ENCODE assay signal across 27 mouse cellular contexts in genomic region chr3:138949081-138949480, GRCm38 (mm10).
DNase-seq lines count a peak whose midpoint lies in the region; ATAC-seq and TF ChIP-seq lines count a peak whose summit lies in the region.
"Had no signal": no experiment of that assay in that cellular context is flagged by ENCODE, and none has a peak within 500 bp of the region (broad histone marks: within the 10 kb centered on the region; RNA-seq: fewer than 3 reads in every experiment).

No protein-coding gene starts in this region.

- POLR2A ChIA-PET in Patski (lab: Charles Lee), result no interaction called here

- intact Hi-C loops in left cerebral cortex, postnatal 4 days (cut with DNase I), result no loop called here
- intact Hi-C loops in left cerebral cortex, postnatal 25 days (cut with DNase I), result loop anchor here (10.0 kb wide), 1 partner anchor 256 kb away; the partner anchor contains the start of gene Stpg2

- DNase-seq in left cerebral cortex, adult 18-20 months (ENCODE audit: low spot score in 2 of 2), result peak; percentile 58 to 72
- DNase-seq in left cerebral cortex, postnatal 4 days, result no peak
- peak; percentile 64 for DNase-seq in Patski (ENCODE audit: low read depth, low spot score)
- peak; percentile 69 to 83 for DNase-seq in frontal cortex, adult 2 months (ENCODE audit: extremely low spot score in 1 of 2, low spot score in 1 of 2)
- peak; percentile 51 to 93 for DNase-seq in left cerebral cortex, postnatal 25 days (ENCODE audit: low spot score in 2 of 2)
- no peak for DNase-seq in thymus, postnatal 10 days (ENCODE audit: low spot score in 2 of 2)
- DNase-seq in ovary, adult 18-20 months (ENCODE audit: low spot score), result no peak
- DNase-seq: adrenal gland, postnatal 10 days; cerebellum, adult 2 months; cerebellum, postnatal 25 days; embryo, embryonic 11 days; gastrocnemius, postnatal 14 days; heart, adult 11 months; heart, postnatal 14 days; kidney, postnatal 25 days; liver, embryonic 13.5 days; lung, embryonic 14.5 days; thymus, adult 18-20 months had no signal

- H3K27me3 ChIP-seq in Patski, result no peaks in the 10 kb centered on the region
- H3K27me3 ChIP-seq: embryonic facial prominence, embryonic 13.5 days; forebrain, embryonic 12.5 days; heart, embryonic 13.5 days; liver, embryonic 13.5 days; megakaryocyte, embryonic 14.5 days; midbrain, embryonic 15.5 days; neural tube, embryonic 13.5 days; stomach, embryonic 15.5 days had no signal

- TF ChIP-seq CTCF in Patski (IDR thresholded peaks at IDR 0.05), result no peak

- peak; percentile 60 for ATAC-seq in Patski
- ATAC-seq: hindbrain, postnatal 0 days; intestine, embryonic 16.5 days; midbrain, embryonic 15.5 days had no signal

- in situ Hi-C loops in Patski (cut with MboI; ENCODE audit: low pct_unique_long_range_greater_than_20kb), result no loop called here

- CTCF ChIA-PET in Patski (lab: Charles Lee), result interaction anchor here (1.2 kb wide), 1 partner anchor 18 kb away, joined by 4 read pairs; no protein-coding TSS in a partner anchor

Comparison
In these comparisons a context has a peak if more than half of its experiments do, and no peak if none do; other contexts are left out.
1. DNase-seq: peak in left cerebral cortex, adult 18-20 months (2 of 2), Patski (single experiment), frontal cortex, adult 2 months (2 of 2) and left cerebral cortex, postnatal 25 days (2 of 2); none in left cerebral cortex, postnatal 4 days (single experiment), thymus, postnatal 10 days (0 of 2) and ovary, adult 18-20 months (single experiment).